Mouse (Mus musculus) olfactory bulb, adult 2 months (tissue): ENCODE measurements at regions not wholly inside any gene's neighbourhood (a gene's known extent, or its start where the extent isn't known, plus 50 kb on each side); places are given as distances from the start of the nearest gene placed in this dataset.

ENCODE experiments used
- CTCF ChIP-seq: fragments of 200-500 bp; IDR thresholded peaks from 2 replicates; pipeline ENCODE4 v1.5.1; 2012; ENCODE audit warnings: low read depth, mild to moderate bottlenecking, low read length, moderate library complexity; ENCODE audit not compliant: insufficient read depth
- POLR2A ChIP-seq: fragments of 200-500 bp; IDR thresholded peaks from 2 replicates; pipeline ENCODE4 v1.6.1; 2012; ENCODE audit warnings: mild to moderate bottlenecking, low read depth, low read length, moderate library complexity; ENCODE audit not compliant: insufficient read depth

DNA sequence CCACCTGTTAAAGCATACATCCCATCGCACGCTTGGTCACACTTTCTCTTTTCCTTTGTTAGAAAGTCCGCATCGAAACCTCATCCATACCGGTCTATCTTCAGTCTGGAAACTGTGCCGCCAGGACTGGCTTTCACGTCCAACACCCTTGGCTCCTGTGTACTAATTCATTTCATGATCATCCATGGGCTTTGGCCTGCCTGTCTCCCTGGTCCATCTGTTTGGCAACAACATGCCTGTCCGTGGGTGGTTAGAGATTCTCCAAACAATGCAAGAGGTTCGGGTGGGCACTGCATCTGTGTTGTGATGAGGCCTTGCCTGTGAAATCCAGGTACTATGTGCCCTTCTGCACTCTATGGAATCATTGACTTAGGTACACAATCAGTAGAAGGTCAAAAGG lies 90.7 kb upstream of the Foxd3 start:
- TF ChIP-seq CTCF (no peak), POLR2A (no peak)
